In genomic region chr17:12364426-12364735, GRCm38 (mm10) we compare ENCODE assay signal across 9 mouse cellular contexts. TPM values are rescaled to one million over a fixed set of nuclear protein-coding genes. Genes with fewer than 3 reads are reported as not detected.
A peak's percentile ranks its signal among the peaks of the same experiment; 100 is the strongest.
DNase-seq lines count a peak whose midpoint lies in the region.
"Had no signal": no experiment of that assay in that cellular context is flagged by ENCODE, and none has a peak within 500 bp of the region (broad histone marks: within the 10 kb centered on the region; RNA-seq: fewer than 3 reads in every experiment).

No protein-coding gene starts in this region.

- no peaks in the 10 kb centered on the region for H3K36me3 ChIP-seq in limb, embryonic 10.5 days

- DNase-seq in cerebellum, postnatal 14 days: peak; percentile 7 to 15
- DNase-seq in cerebellum, adult 11 months: no peak
- peak; percentile 9 to 16 for DNase-seq in thymus, postnatal 36 days
- DNase-seq in thymus, postnatal 10 days (ENCODE audit: low spot score in 2 of 2): no peak
- DNase-seq in left cerebral cortex, adult 18-20 months (ENCODE audit: low spot score in 2 of 2): peak; percentile 28 to 58
- DNase-seq in gastrocnemius, adult 8-10 months (ENCODE audit: low spot score in 2 of 2): no peak
- DNase-seq in limb, embryonic 10.5 days (ENCODE audit: low spot score): no peak
- DNase-seq in adrenal gland, postnatal 10 days: no peak

- no peaks in the 10 kb centered on the region for H3K27me3 ChIP-seq in limb, embryonic 10.5 days (ENCODE audit: low read depth, poor library complexity, severe bottlenecking)

- H3K4me3 ChIP-seq in limb, embryonic 10.5 days: no peak overlapping the region

- WGBS in limb, embryonic 10.5 days: 72% methylated on average over 8 of the region's 8 CpGs

- no peak overlapping the region for H3K27ac ChIP-seq in limb, embryonic 10.5 days
- H3K27ac ChIP-seq: kidney, postnatal 0 days had no signal

- peaks cover 6% of the 10 kb centered on the region; the same call in 1 of the 2 replicates for H3K4me1 ChIP-seq in limb, embryonic 10.5 days

- H3K9me3 ChIP-seq in limb, embryonic 10.5 days (replicated peaks): no peaks in the 10 kb centered on the region

RNA-seq across cellular contexts. Expression of gene Plg, which starts 14.0 kb away (rescaled TPM):
- total RNA-seq in left cerebral cortex, adult 18-20 months (2021): under 1 TPM in 1 of 2 experiments, not detected in 1; 0.21 TPM
- total RNA-seq in gastrocnemius, adult 8-10 months (2022): under 1 TPM in 1 of 4 experiments, not detected in 3; 0.56 TPM
- 0.09 TPM in 1 of 2 replicates, not detected in the other for polyA plus RNA-seq in limb, embryonic 10.5 days (2016; fragmentation: Nextera tagmentation; extraction: Ambion mirVana)
- 100 to 1,000 TPM; 184 to 460 TPM for total RNA-seq in adrenal gland, postnatal 10 days (2021)

RNA-seq across cellular contexts. Expression of gene Map3k4, which starts 45.8 kb away (rescaled TPM):
- 10 to 100 TPM; 45.9 to 50.9 TPM for total RNA-seq in left cerebral cortex, adult 18-20 months (2021)
- 10 to 100 TPM; 32.4 to 41.9 (median 36.2) TPM for total RNA-seq in gastrocnemius, adult 8-10 months (2022)
- 47.8 and 49.9 TPM in 2 replicates for polyA plus RNA-seq in limb, embryonic 10.5 days (2016; fragmentation: Nextera tagmentation; extraction: Ambion mirVana)
- 10 to 100 TPM; 21.1 to 29.4 TPM for total RNA-seq in adrenal gland, postnatal 10 days (2021)

Comparison
In these comparisons a context has a peak if more than half of its experiments do, and no peak if none do; other contexts are left out.
1. DNase-seq: peak in cerebellum, postnatal 14 days (2 of 2), thymus, postnatal 36 days (2 of 2) and left cerebral cortex, adult 18-20 months (2 of 2); none in cerebellum, adult 11 months (single experiment), thymus, postnatal 10 days (0 of 2), gastrocnemius, adult 8-10 months (0 of 2), limb, embryonic 10.5 days (single experiment) and adrenal gland, postnatal 10 days (single experiment).
2. RNA of gene Plg, which starts 14.0 kb away (total RNA-seq): 184 to 460 TPM in adrenal gland, postnatal 10 days; 0.21 TPM in left cerebral cortex, adult 18-20 months and 0.56 TPM in gastrocnemius, adult 8-10 months; every median in the first group is over 100 times any median in the second.